Mouse (Mus musculus): ENCODE measurements around the gene Macf1. TPM values are rescaled to one million over a fixed set of nuclear protein-coding genes. Genes with fewer than 3 reads are reported as not detected.
A peak's percentile ranks its signal among the peaks of the same experiment; 100 is the strongest.

Gene Macf1
- polyA plus RNA-seq, 1 experiment from 2014 or later, result 47.1 TPM

- H3K27me3 ChIP-seq (ENCODE audit: control insufficient read depth, insufficient read depth, low read length), result no peaks in the 10 kb centered on the region
- WGBS, result 18% methylated on average over 7 of the region's 7 CpGs
- peaks cover 36% of the 10 kb centered on the region for H3K4me1 ChIP-seq (ENCODE audit: control insufficient read depth, insufficient read depth, low read length)
- no peak overlapping the region for H3K4me2 ChIP-seq (ENCODE audit: low read depth, low read length)
- H3K36me3 ChIP-seq (ENCODE audit: control insufficient read depth, insufficient read depth), result no peaks in the 10 kb centered on the region
- H3K27ac ChIP-seq (ENCODE audit: low read length), result peak overlapping the region; percentile 70
- no peak overlapping the region for H3K4me3 ChIP-seq (ENCODE audit: low read length)
- peak; percentile 56 for ATAC-seq (replicated peaks; ENCODE audit: extremely low read depth, insufficient read depth, low FRiP score)
- H3K9me3 ChIP-seq (replicated peaks; ENCODE audit: control insufficient read depth, low read length), result no peaks in the 10 kb centered on the region
- H3K9ac ChIP-seq (ENCODE audit: low read length), result no peak overlapping the region
Observed at GRCm38 (mm10) chr4:123588353-123589301, 95.5 kb downstream of the Macf1 start.

GRCm38 (mm10) chr4:123587616-123588015 is 96.5 kb downstream of the Macf1 start:
- H3K4me3 ChIP-seq (ENCODE audit: low read length), result no peak overlapping the region
- H3K27ac ChIP-seq (ENCODE audit: low read length), result no peak overlapping the region
- H3K4me2 ChIP-seq (ENCODE audit: low read depth, low read length), result no peak overlapping the region
- no peaks in the 10 kb centered on the region for H3K9me3 ChIP-seq (replicated peaks; ENCODE audit: control insufficient read depth, low read length)
- H3K9ac ChIP-seq (ENCODE audit: low read length), result no peak overlapping the region
- no peaks in the 10 kb centered on the region for H3K36me3 ChIP-seq (ENCODE audit: control insufficient read depth, insufficient read depth)
- no peaks in the 10 kb centered on the region for H3K27me3 ChIP-seq (ENCODE audit: control insufficient read depth, insufficient read depth, low read length)
- peaks cover 27% of the 10 kb centered on the region for H3K4me1 ChIP-seq (ENCODE audit: control insufficient read depth, insufficient read depth, low read length)
- ATAC-seq (replicated peaks; ENCODE audit: extremely low read depth, insufficient read depth, low FRiP score), result no peak
- WGBS, result 88% methylated on average over 3 of the region's 3 CpGs

- H3K9me3 ChIP-seq (replicated peaks; ENCODE audit: control insufficient read depth, low read length), result no peaks in the 10 kb centered on the region
- WGBS, result 52% methylated on average over 3 of the region's 3 CpGs
- H3K27ac ChIP-seq (ENCODE audit: low read length), result no peak overlapping the region
- no peak overlapping the region for H3K9ac ChIP-seq (ENCODE audit: low read length)
- H3K4me3 ChIP-seq (ENCODE audit: low read length), result no peak overlapping the region
- no peaks in the 10 kb centered on the region for H3K36me3 ChIP-seq (ENCODE audit: control insufficient read depth, insufficient read depth)
- no peak overlapping the region for H3K4me2 ChIP-seq (ENCODE audit: low read depth, low read length)
- H3K27me3 ChIP-seq (ENCODE audit: control insufficient read depth, insufficient read depth, low read length), result no peaks in the 10 kb centered on the region
- H3K4me1 ChIP-seq (ENCODE audit: control insufficient read depth, insufficient read depth, low read length), result peaks cover 17% of the 10 kb centered on the region
- no peak for ATAC-seq (replicated peaks; ENCODE audit: extremely low read depth, insufficient read depth, low FRiP score)
Observed at GRCm38 (mm10) chr4:123584720-123585093, 99.5 kb downstream of the Macf1 start.

- 27% methylated on average over 8 of the region's 8 CpGs for WGBS
- H3K4me2 ChIP-seq (ENCODE audit: low read depth, low read length), result no peak overlapping the region
- no peak for ATAC-seq (replicated peaks; ENCODE audit: extremely low read depth, insufficient read depth, low FRiP score)
- H3K4me1 ChIP-seq (ENCODE audit: control insufficient read depth, insufficient read depth, low read length), result peaks cover 13% of the 10 kb centered on the region
- H3K9me3 ChIP-seq (replicated peaks; ENCODE audit: control insufficient read depth, low read length), result no peaks in the 10 kb centered on the region
- no peak overlapping the region for H3K9ac ChIP-seq (ENCODE audit: low read length)
- H3K27me3 ChIP-seq (ENCODE audit: control insufficient read depth, insufficient read depth, low read length), result no peaks in the 10 kb centered on the region
- H3K4me3 ChIP-seq (ENCODE audit: low read length), result no peak overlapping the region
- H3K36me3 ChIP-seq (ENCODE audit: control insufficient read depth, insufficient read depth), result no peaks in the 10 kb centered on the region
- H3K27ac ChIP-seq (ENCODE audit: low read length), result no peak overlapping the region
Observed at GRCm38 (mm10) chr4:123584084-123584719, 100.0 kb downstream of the Macf1 start.

GRCm38 (mm10) chr4:123577469-123578088 is 106.6 kb downstream of the Macf1 start:
- 30% methylated on average over 2 of the region's 2 CpGs for WGBS
- Histone ChIP-seq H3K4me1 (ENCODE audit: control insufficient read depth, insufficient read depth, low read length) (peaks cover 20% of the 10 kb centered on the region), H3K27me3 (ENCODE audit: control insufficient read depth, insufficient read depth, low read length) (no peaks in the 10 kb centered on the region), H3K4me3 (ENCODE audit: low read length) (no peak overlapping the region), H3K27ac (ENCODE audit: low read length) (peak overlapping the region; percentile 17; the same call in 1 of the 2 replicates), H3K36me3 (ENCODE audit: control insufficient read depth, insufficient read depth) (no peaks in the 10 kb centered on the region), H3K4me2 (ENCODE audit: low read depth, low read length) (no peak overlapping the region), H3K9me3 (replicated peaks; ENCODE audit: control insufficient read depth, low read length) (no peaks in the 10 kb centered on the region), H3K9ac (ENCODE audit: low read length) (no peak overlapping the region; the same call in 1 of the 2 replicates)
- ATAC-seq (replicated peaks; ENCODE audit: extremely low read depth, insufficient read depth, low FRiP score), result no peak

GRCm38 (mm10) chr4:123572434-123573336 is 111.5 kb downstream of the Macf1 start:
- H3K4me2 ChIP-seq (ENCODE audit: low read depth, low read length), result peak overlapping the region; percentile 64
- no peaks in the 10 kb centered on the region for H3K27me3 ChIP-seq (ENCODE audit: control insufficient read depth, insufficient read depth, low read length)
- peak overlapping the region; percentile 97 for H3K27ac ChIP-seq (ENCODE audit: low read length)
- H3K9me3 ChIP-seq (replicated peaks; ENCODE audit: control insufficient read depth, low read length), result no peaks in the 10 kb centered on the region
- ATAC-seq (replicated peaks; ENCODE audit: extremely low read depth, insufficient read depth, low FRiP score), result peak; percentile 71
- WGBS, result 4% methylated on average over 11 of the region's 11 CpGs
- H3K36me3 ChIP-seq (ENCODE audit: control insufficient read depth, insufficient read depth), result no peaks in the 10 kb centered on the region
- peak overlapping the region; percentile 44 for H3K4me3 ChIP-seq (ENCODE audit: low read length)
- H3K9ac ChIP-seq (ENCODE audit: low read length), result peak overlapping the region; percentile 65
- peaks cover 27% of the 10 kb centered on the region for H3K4me1 ChIP-seq (ENCODE audit: control insufficient read depth, insufficient read depth, low read length)

GRCm38 (mm10) chr4:123571869-123572268 is 112.3 kb downstream of the Macf1 start:
- peak overlapping the region; percentile 64 for H3K4me2 ChIP-seq (ENCODE audit: low read depth, low read length)
- H3K9ac ChIP-seq (ENCODE audit: low read length), result peak overlapping the region; percentile 67
- no peaks in the 10 kb centered on the region for H3K36me3 ChIP-seq (ENCODE audit: control insufficient read depth, insufficient read depth)
- H3K27me3 ChIP-seq (ENCODE audit: control insufficient read depth, insufficient read depth, low read length), result no peaks in the 10 kb centered on the region
- peak overlapping the region; percentile 46 for H3K4me3 ChIP-seq (ENCODE audit: low read length)
- ATAC-seq (replicated peaks; ENCODE audit: extremely low read depth, insufficient read depth, low FRiP score), result peak; percentile 81
- WGBS, result 3% methylated on average over 7 of the region's 7 CpGs
- H3K9me3 ChIP-seq (replicated peaks; ENCODE audit: control insufficient read depth, low read length), result no peaks in the 10 kb centered on the region
- H3K4me1 ChIP-seq (ENCODE audit: control insufficient read depth, insufficient read depth, low read length), result peaks cover 25% of the 10 kb centered on the region
- peak overlapping the region; percentile 94 for H3K27ac ChIP-seq (ENCODE audit: low read length)

GRCm38 (mm10) chr4:123565291-123565861 is 118.8 kb downstream of the Macf1 start:
- Histone ChIP-seq H3K9ac (ENCODE audit: low read length) (peak overlapping the region; percentile 78), H3K27ac (ENCODE audit: low read length) (peak overlapping the region; percentile 98), H3K4me1 (ENCODE audit: control insufficient read depth, insufficient read depth, low read length) (peaks cover 46% of the 10 kb centered on the region), H3K36me3 (ENCODE audit: control insufficient read depth, insufficient read depth) (no peaks in the 10 kb centered on the region), H3K9me3 (replicated peaks; ENCODE audit: control insufficient read depth, low read length) (no peaks in the 10 kb centered on the region), H3K4me2 (ENCODE audit: low read depth, low read length) (peak overlapping the region; percentile 67), H3K4me3 (ENCODE audit: low read length) (peak overlapping the region; percentile 51), H3K27me3 (ENCODE audit: control insufficient read depth, insufficient read depth, low read length) (no peaks in the 10 kb centered on the region)
- 13% methylated on average over 7 of the region's 7 CpGs for WGBS
- ATAC-seq (replicated peaks; ENCODE audit: extremely low read depth, insufficient read depth, low FRiP score), result peak; percentile 77

Measured in heart, embryonic 16.5 days (tissue).